Mouse (Mus musculus) CD4-positive, CD25-positive, alpha-beta regulatory T cell (primary cell): ENCODE data around the gene Pgam1. TPM values are rescaled to one million over a fixed set of nuclear protein-coding genes. Genes with fewer than 3 reads are reported as not detected.

Experiments
- polyA plus RNA-seq: library from polyadenylated mRNA; unstranded; fragments of 100-300 nt; shearing (Covaris generic); gene quantifications from one replicate; pipeline ENCODE4 v1.2.1, GENCODE M21; 2017

Pgam1 gene
- 114 TPM for polyA plus RNA-seq

DNA sequence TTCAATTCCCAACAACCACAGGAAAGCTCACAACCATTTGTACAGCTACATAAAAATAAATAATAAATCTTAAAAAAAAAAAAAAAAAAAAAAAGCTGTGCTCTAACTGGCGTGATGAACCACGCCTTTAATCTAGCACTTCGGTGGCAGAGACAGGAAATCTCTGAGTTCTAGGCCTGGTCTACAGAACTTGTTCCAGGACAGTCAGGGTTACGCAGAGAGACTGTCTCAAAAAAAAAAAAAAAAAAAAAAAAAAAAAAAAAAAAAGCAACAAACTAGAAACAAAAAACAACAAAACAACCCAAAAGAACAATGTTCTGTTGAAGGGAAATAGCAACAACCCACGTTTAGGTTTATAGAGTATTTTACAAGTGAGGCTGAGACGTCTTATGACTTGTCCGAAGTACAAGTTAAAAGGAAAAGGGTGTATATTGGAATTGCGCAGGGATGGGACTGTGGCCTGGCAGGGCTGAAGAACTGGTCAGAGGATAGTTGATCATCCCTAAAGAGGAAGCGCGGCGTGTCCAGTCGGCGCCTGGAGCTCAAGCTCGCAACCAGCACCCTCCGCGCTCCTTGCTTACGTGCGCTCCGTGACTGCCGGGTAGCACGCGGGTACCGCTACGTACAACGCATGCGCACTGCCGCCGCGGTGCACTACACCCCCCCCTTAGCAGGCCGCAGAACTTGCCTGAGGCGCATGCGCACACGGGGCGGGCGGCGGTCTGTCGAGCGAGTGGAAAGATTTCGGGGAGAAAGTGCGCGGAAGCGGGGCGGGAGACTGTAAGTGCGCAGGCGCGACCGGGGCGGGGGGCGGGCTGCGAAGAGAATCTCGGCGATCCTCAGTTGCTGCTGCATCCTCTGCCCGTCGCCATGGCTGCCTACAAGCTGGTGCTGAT, at the start of gene Pgam1:
Gene Pgam1, plus strand, starts transcription at position 746 of the 896 bp plus-strand sequence.

DNA sequence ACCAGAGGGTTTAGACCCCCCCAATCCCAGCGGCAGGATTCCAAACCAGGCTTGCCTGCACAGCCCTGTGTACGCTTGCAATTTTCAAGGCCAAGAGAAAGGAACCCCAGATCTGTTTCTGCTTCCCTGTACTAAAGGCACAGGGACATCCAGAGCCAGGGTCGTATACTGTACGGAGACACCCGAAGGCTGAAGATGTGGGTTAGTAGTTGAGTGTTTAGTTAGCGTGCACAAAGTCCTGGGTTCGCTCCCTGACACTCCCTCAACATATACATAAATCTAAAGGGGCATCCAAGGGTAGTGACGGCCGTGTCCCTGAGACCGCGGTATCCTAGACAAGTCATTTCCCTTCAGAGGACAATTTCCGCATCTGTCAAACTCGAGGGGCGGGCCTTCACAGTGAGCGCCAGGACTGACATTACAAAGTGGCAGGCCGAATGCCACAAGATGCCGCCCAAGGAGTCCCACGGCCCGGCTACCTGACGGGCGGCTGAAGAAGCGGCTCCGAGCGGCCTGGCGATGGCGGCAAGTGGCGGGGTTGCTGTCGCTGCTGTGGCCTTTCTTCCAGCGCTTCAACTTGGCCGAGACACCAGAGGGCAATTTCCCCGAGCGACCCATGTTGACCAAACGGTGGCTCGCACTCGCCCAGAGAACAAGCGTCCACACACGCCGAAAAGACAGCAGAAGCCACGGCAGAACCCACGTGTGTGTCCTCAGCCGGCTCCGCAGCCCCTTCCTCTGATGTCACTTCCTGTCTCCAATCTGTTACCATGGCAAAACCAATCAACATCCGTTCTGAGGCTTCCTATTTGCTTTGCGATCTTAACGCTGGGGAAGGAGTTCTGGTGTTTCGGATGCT, 16.0 kb upstream of the Pgam1 start, which contains the start of gene Rrp12:
Gene Rrp12, minus strand, starts transcription at position 714 of the 859 bp plus-strand sequence.

DNA sequence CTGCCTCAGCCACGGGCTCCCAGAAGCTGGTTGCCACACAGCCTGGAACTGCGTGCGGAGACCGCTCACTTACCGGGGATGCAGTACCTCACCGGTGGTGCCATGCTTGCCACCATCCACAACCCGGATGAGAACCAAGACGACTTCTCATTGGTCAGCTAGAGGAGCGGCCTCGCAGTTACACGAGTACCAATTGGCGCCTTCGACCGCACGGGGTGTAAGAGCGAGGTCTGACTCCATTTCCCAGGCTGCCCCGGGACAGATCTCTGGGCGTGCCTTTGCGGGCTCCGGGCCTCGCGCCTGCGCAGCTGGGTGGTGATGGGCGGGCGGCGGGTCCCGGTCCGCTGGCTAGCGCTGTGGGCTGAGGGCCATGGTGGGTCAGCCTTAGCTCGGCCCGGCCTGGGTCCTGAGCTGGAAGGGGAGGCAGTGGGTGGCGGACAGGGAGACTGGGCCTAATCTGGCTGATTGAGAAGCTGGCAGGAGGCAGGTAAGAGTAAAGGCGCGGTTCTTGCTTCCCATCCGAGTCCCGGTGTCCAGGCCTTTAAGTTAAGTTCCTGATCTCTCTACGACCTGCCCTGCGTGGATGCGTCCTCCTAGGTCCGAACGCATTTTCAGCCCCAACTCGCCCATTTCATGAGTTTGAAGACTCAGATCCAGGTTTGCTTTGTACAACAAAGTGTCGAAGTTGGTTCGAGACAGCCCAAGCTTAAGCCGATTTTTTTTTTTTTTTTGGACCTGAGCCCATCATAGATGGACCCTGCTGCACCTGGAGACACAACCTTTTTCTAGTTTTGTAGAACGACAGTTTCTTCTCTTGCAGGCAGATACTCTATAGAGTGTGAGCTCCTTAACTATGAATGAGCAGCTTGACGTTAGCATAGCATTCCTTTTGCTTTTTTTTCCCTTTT, 21.7 kb downstream of the Pgam1 start, which contains the start of the genes Exosc1 and Zdhhc16:
Gene Exosc1, minus strand, starts transcription at position 245 of the 908 bp plus-strand sequence.
Gene Zdhhc16, plus strand, starts transcription at position 302 of the 908 bp plus-strand sequence.

Other genes starting within 250 kb of the Pgam1 start
- gene Slit1, start 168.3 kb upstream of the Pgam1 start, polyA plus RNA-seq: 0.17 TPM
- 3.1 TPM for gene Arhgap19, start 109.9 kb upstream of the Pgam1 start, polyA plus RNA-seq
- gene Frat1, start 82.0 kb upstream of the Pgam1 start, polyA plus RNA-seq: 4.5 TPM
- gene Frat2, start 63.8 kb upstream of the Pgam1 start, polyA plus RNA-seq: 26.2 TPM
- 20.9 TPM for gene Rrp12, start 15.8 kb upstream of the Pgam1 start, polyA plus RNA-seq
- 80.7 TPM for gene Exosc1, start 21.5 kb downstream of the Pgam1 start, polyA plus RNA-seq
- gene Zdhhc16, start 21.6 kb downstream of the Pgam1 start, polyA plus RNA-seq: 68.7 TPM
- gene Mms19, start 69.2 kb downstream of the Pgam1 start, polyA plus RNA-seq: 68.6 TPM
- gene Ubtd1, start 69.8 kb downstream of the Pgam1 start, polyA plus RNA-seq: 8.2 TPM
- not detected for gene Ankrd2, start 124.1 kb downstream of the Pgam1 start, polyA plus RNA-seq
- gene Hoga1, start 133.7 kb downstream of the Pgam1 start, polyA plus RNA-seq: not detected
- gene 4933411K16Rik, start 140.3 kb downstream of the Pgam1 start, polyA plus RNA-seq: not detected
- 0.26 TPM for gene Morn4, start 174.4 kb downstream of the Pgam1 start, polyA plus RNA-seq
- gene Pi4k2a, start 178.5 kb downstream of the Pgam1 start, polyA plus RNA-seq: 43.0 TPM
- gene Avpi1, start 217.1 kb downstream of the Pgam1 start, polyA plus RNA-seq: 5.3 TPM
- gene Marveld1, start 235.5 kb downstream of the Pgam1 start, polyA plus RNA-seq: 41.6 TPM